Mouse (Mus musculus) cortical plate, adult 2 months (tissue): ENCODE measurements around the gene Chst15.

ENCODE experiments used
- CTCF ChIP-seq: fragments of 200-500 bp; IDR thresholded peaks from 2 replicates; pipeline ENCODE4 v1.5.1; 2011; ENCODE audit warnings: mild to moderate bottlenecking, control low read depth, low read length; ENCODE audit not compliant: insufficient read depth; ENCODE audit errors: extremely low read depth
- POLR2A ChIP-seq: fragments of 200-500 bp; IDR thresholded peaks from 2 replicates; pipeline ENCODE4 v1.6.1; 2011; ENCODE audit warnings: mild to moderate bottlenecking, low read length, control low read depth; ENCODE audit not compliant: insufficient read depth; ENCODE audit errors: extremely low read depth

DNA sequence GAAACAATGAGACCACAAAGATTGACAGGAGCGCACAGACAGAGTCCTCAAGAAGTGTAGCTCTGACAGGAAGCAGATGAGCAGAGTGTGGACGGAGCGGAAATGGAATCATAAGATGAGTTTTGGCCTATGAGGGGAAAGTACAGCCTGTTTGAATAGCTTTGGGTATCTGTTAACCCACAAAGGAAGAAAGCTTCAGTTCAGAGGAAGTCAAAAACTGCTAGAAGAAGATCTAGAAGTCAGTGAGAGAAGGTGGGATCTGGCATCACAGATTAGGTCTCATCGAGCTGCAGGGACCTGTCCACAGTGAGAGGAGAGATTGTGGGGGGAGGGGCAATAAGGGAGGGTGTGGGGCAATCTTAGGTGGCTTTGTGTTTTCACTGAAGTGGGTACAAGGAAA lies 18.3 kb upstream of the Chst15 start:
- TF ChIP-seq CTCF (no peak), POLR2A (no peak)
